Mouse (Mus musculus) limb, embryonic 11.5 days (tissue): ENCODE results near the gene Arhgap10. TPM values are rescaled to one million over a fixed set of nuclear protein-coding genes. Genes with fewer than 3 reads are reported as not detected.

Experiments
- ATAC-seq: fragments of 200-750 bp; cut with Nextera tagmentation; 2 replicates; pipeline ENCODE4 v1.8.0; 2017; ENCODE audit warnings: low read depth; ENCODE audit not compliant: insufficient number of reproducible peaks, low FRiP score, low TSS enrichment
- DNase-seq: peaks from one replicate; pipeline ENCODE4 v3.0.0-alpha.2; 2015; ENCODE audit warnings: low spot score
- H3K27ac ChIP-seq: fragments of 300-500 bp; sonication (generic); replicated peaks from 2 replicates; pipeline ENCODE4 v1.5.1; 2014; ENCODE audit warnings: low read depth, mild to moderate bottlenecking, low read length
- H3K27me3 ChIP-seq: fragments of 300-500 bp; sonication (generic); 2 replicates; pipeline ENCODE4 v1.6.1; 2014; ENCODE audit warnings: mild to moderate bottlenecking, low read length, mixed read lengths; ENCODE audit not compliant: control insufficient read depth, insufficient read depth
- H3K36me3 ChIP-seq: fragments of 300-500 bp; sonication (generic); 2 replicates; pipeline ENCODE4 v1.6.1; 2014; ENCODE audit warnings: mild to moderate bottlenecking, low read length, moderate library complexity, mixed read lengths; ENCODE audit not compliant: control insufficient read depth, insufficient read depth
- H3K4me1 ChIP-seq: fragments of 300-500 bp; sonication (generic); 2 replicates; pipeline ENCODE4 v1.6.1; 2014; ENCODE audit warnings: low read length, mixed read lengths; ENCODE audit not compliant: control insufficient read depth, insufficient read depth
- H3K4me2 ChIP-seq: fragments of 300-500 bp; sonication (generic); 2 replicates; pipeline ENCODE4 v1.6.1; 2014; ENCODE audit warnings: low read depth, mild to moderate bottlenecking, moderate library complexity; ENCODE audit not compliant: severe bottlenecking
- H3K4me3 ChIP-seq: fragments of 300-500 bp; sonication (generic); 2 replicates; pipeline ENCODE4 v1.5.1; 2014; ENCODE audit warnings: low read depth, low read length
- H3K9ac ChIP-seq: fragments of 300-500 bp; sonication (generic); 2 replicates; pipeline ENCODE4 v1.6.1; 2014; ENCODE audit warnings: mild to moderate bottlenecking, low read length
- H3K9me3 ChIP-seq: fragments of 300-500 bp; sonication (generic); 2 replicates; pipeline ENCODE4 v1.6.1; 2016; ENCODE audit warnings: low read length; ENCODE audit not compliant: control insufficient read depth
- WGBS: fragments of 180-500 bp; shearing (Covaris S2); extraction: QIAGEN DNeasy Blood & Tissue Kit; methylation state at CpG from one replicate; pipeline ENCODE4 v1.1.7; 2014; 5-methylcytosine and 5-hydroxymethylcytosine counted together
- polyA plus RNA-seq: library from polyadenylated mRNA; unstranded; fragments of >200 nt; fragmentation: Nextera tagmentation; extraction: Ambion mirVana; gene quantifications from 2 replicates; pipeline ENCODE4 v1.2.1, GENCODE M21; 2014

The Arhgap10 gene
- polyA plus RNA-seq, 1 experiment from 2014 or later, result 37.4 TPM

DNA sequence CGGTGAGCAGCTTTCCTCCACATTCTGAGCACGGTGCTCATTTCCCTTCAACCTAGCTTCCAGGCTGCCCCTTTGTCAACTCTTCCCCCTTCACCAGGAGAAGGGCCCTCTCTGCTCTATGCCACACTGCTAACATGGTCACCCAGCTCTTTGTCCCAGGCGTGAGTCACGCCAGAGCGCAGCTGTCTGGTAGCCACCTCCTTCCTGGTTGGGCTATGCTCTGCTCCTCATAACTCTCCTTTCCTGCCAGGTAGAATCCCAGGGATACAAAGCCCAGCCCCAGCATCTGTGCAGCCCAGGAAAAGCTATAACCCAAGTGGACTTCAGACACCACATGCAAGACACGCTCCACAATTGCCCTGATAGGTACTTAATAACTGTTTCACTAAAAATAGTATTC is 256.5 kb downstream of the Arhgap10 start:
- ATAC-seq (no peak), DNase-seq (no peak)
- Histone ChIP-seq H3K4me1 (no peaks in the 10 kb centered on the region), H3K9me3 (no peaks in the 10 kb centered on the region), H3K4me2 (no peak overlapping the region), H3K27me3 (no peaks in the 10 kb centered on the region), H3K4me3 (no peak overlapping the region), H3K27ac (no peak overlapping the region), H3K36me3 (peaks cover 2% of the 10 kb centered on the region; the same call in 1 of the 2 replicates), H3K9ac (no peak overlapping the region)
- WGBS, result 90% methylated on average over 6 of the region's 6 CpGs

DNA sequence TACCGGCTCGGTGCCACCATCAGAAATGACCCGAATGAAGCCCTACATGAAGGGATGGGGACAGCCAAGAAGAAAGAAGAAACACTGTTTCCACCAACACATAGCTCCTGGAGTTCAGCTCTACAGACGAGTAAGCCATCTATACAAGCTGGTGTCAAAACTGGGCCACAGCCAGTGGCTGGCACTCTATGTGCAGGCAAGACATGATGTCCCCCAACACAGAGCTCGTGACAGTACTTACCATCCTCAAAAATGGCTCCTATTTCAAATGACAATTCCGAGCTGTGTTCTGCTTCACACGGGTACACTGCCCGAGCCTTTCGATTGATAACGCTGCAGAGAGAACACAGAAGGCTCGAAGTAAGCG is 260.7 kb downstream of the Arhgap10 start:
- H3K36me3 ChIP-seq, result peaks cover 2% of the 10 kb centered on the region; the same call in 1 of the 2 replicates
- no peaks in the 10 kb centered on the region for H3K27me3 ChIP-seq
- no peak overlapping the region for H3K4me2 ChIP-seq
- no peaks in the 10 kb centered on the region for H3K9me3 ChIP-seq
- no peak overlapping the region for H3K4me3 ChIP-seq
- no peak for ATAC-seq
- DNase-seq, result no peak
- H3K9ac ChIP-seq, result no peak overlapping the region
- no peak overlapping the region for H3K27ac ChIP-seq
- H3K4me1 ChIP-seq, result no peaks in the 10 kb centered on the region
- WGBS, result 95% methylated on average over 12 of the region's 12 CpGs

DNA sequence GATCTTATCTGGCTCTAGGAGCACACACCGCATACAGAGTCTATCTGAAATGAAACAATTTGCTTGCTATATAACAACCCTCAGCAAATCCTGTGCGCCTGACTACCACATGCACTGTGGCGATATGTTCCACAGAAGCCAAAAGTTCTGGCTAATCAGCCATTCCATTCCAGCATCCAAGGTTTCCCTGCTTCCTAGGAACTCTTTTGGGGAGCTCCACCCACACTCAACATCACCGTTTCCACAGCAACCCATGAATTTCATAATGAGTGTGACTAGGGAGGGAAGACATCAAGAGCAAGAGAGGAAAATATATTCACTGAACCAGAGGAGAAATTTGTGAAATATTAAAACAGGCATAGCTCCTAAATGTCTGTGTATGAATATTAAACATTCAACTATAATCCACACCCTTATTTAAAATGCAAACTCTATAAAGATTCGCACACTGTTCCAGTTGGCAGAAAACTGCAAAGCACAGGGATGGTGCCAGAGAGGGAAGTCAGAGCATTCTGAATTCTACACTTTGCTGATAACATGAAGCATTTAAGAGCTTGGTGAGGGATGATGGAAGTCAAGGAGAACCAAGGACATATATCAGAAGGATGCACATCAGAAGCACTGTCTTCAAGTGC is 261.2 kb downstream of the Arhgap10 start:
- no peak overlapping the region for H3K4me3 ChIP-seq
- H3K9ac ChIP-seq, result no peak overlapping the region
- H3K27ac ChIP-seq, result no peak overlapping the region
- H3K4me1 ChIP-seq, result no peaks in the 10 kb centered on the region
- DNase-seq (no peak), ATAC-seq (no peak)
- H3K4me2 ChIP-seq, result no peak overlapping the region
- H3K36me3 ChIP-seq, result peaks cover 2% of the 10 kb centered on the region; the same call in 1 of the 2 replicates
- no peaks in the 10 kb centered on the region for H3K27me3 ChIP-seq
- H3K9me3 ChIP-seq, result no peaks in the 10 kb centered on the region
- 96% methylated on average over 5 of the region's 5 CpGs for WGBS

DNA sequence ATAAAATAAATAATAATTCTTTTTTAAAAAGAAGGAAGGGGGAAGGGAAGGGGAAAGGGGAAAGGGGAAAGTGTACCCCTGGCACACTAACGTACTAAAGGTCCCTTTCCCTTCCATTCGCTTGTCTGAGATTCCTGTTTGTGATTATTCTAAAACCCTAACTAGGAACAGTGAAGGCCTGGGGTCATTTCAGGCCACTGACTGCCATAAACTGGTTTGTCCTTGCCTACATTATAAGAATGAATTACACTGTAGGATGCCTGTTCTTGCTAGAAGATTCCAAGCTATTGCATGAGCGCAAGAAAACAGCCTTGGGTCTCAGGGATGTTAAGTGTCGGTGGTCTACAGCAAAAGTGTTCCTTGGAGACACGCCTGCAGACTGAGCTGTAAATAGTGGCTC is 263.3 kb downstream of the Arhgap10 start:
- H3K4me3 ChIP-seq, result no peak overlapping the region
- H3K27me3 ChIP-seq, result no peaks in the 10 kb centered on the region
- H3K9ac ChIP-seq, result no peak overlapping the region
- peaks cover 2% of the 10 kb centered on the region; the same call in 1 of the 2 replicates for H3K36me3 ChIP-seq
- no peaks in the 10 kb centered on the region for H3K9me3 ChIP-seq
- DNase-seq (no peak), ATAC-seq (no peak)
- WGBS, result 81% methylated on average over 5 of the region's 5 CpGs
- H3K4me1 ChIP-seq, result no peaks in the 10 kb centered on the region
- no peak overlapping the region for H3K4me2 ChIP-seq
- H3K27ac ChIP-seq, result no peak overlapping the region

DNA sequence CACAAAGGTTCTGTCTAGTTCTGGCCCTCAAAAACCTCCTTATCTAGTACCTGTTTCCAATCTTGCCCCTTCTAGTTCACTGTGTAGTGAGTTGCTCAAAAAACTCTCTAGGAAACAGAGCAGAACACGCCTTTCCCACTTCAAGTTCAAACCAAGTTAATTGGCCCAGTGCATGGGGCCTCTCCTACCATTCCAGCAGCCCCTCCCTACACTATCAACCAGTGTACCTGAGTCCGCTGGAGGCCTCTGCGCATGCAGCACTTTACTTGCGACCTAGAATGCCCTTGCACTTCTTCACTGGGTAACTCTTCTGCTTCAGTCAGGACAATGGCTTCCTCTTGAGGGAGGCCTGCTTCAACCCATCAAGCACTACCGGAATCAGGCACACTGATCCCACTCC is 266.6 kb downstream of the Arhgap10 start:
- no peak for DNase-seq
- no peak for ATAC-seq

DNA sequence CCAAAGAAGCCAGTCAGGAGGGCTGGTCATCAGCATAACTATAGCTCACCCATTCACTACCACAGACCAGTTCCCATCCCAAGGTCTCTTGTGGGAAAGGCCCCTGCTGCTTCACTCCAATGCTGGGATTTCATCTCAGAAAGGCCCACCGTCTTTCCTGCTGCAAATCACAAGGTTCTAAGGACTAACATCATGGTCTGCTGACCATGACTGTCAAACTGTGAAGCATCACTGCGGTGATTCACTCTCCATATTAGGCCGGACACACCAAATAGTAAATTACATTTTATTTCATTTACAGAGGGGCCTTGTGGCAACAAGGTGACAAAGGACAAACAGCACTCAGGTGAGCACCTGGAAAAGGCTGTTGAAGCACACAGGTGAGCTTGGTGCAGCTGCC is 267.7 kb downstream of the Arhgap10 start:
- ATAC-seq (no peak), DNase-seq (no peak)
- no peak overlapping the region for H3K4me2 ChIP-seq
- H3K27me3 ChIP-seq, result no peaks in the 10 kb centered on the region
- no peaks in the 10 kb centered on the region for H3K4me1 ChIP-seq
- WGBS, result 94% methylated on average over 3 of the region's 3 CpGs
- no peaks in the 10 kb centered on the region for H3K36me3 ChIP-seq
- H3K4me3 ChIP-seq, result no peak overlapping the region
- H3K9ac ChIP-seq, result no peak overlapping the region
- no peaks in the 10 kb centered on the region for H3K9me3 ChIP-seq
- H3K27ac ChIP-seq, result no peak overlapping the region

More for the DNA sequence above, 266.6 kb downstream of the Arhgap10 start:
- Histone ChIP-seq H3K4me2 (no peak overlapping the region), H3K9me3 (no peaks in the 10 kb centered on the region), H3K4me3 (no peak overlapping the region), H3K9ac (no peak overlapping the region), H3K27ac (no peak overlapping the region), H3K4me1 (no peaks in the 10 kb centered on the region), H3K36me3 (no peaks in the 10 kb centered on the region), H3K27me3 (no peaks in the 10 kb centered on the region)
- 93% methylated on average over 5 of the region's 5 CpGs for WGBS

DNA sequence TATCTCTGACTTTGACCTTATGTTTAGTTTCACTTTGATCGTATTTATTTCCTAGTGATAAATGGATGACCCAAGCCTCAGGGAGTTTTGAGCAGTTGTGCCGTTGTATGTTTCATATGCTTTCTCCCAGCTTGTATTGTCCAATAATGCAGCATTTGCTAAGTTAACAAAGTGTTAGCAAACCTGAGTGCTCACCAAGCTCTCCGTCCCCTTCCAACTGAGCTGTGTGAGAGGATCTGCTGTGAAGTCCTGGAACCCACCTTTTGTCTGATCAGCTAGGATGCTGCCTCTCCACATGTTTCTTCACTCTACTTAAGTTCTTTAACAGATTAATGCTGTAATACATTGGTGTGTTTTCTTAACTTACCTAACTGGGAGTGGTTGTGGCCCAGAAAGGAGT is 276.4 kb downstream of the Arhgap10 start:
- H3K9me3 ChIP-seq, result no peaks in the 10 kb centered on the region

DNA sequence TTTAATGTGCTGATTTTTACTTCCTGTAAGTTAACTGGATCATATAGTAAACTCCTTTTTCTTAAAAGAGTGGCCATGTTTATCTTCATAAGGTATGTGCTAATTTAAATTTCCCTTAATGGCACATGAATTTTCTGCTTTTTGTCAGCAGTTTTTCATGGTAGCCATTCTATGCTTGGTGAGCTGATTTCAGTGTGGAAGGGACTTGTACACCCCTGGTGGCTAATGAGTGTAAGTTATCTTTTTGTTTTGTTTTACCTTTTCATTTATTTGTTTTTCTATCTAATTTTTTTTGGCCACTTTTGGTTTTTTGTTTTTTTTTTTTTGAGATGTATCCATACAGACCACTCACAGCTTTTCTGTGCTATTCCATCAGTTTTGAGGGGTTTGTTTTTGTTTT is 278.3 kb downstream of the Arhgap10 start:
- DNase-seq (no peak), ATAC-seq (no peak)
- no peak overlapping the region for H3K27ac ChIP-seq
- H3K4me3 ChIP-seq, result no peak overlapping the region
- H3K4me1 ChIP-seq, result no peaks in the 10 kb centered on the region
- H3K27me3 ChIP-seq, result no peaks in the 10 kb centered on the region
- no peak overlapping the region for H3K4me2 ChIP-seq
- H3K9me3 ChIP-seq, result no peaks in the 10 kb centered on the region
- no peak overlapping the region for H3K9ac ChIP-seq
- no peaks in the 10 kb centered on the region for H3K36me3 ChIP-seq

More for the DNA sequence above, 276.4 kb downstream of the Arhgap10 start:
- ATAC-seq (no peak), DNase-seq (no peak)
- Histone ChIP-seq H3K9ac (no peak overlapping the region), H3K4me1 (no peaks in the 10 kb centered on the region), H3K36me3 (no peaks in the 10 kb centered on the region), H3K27me3 (no peaks in the 10 kb centered on the region), H3K27ac (no peak overlapping the region), H3K4me2 (no peak overlapping the region), H3K4me3 (no peak overlapping the region)
- 96% methylated on average over 3 of the region's 3 CpGs for WGBS

DNA sequence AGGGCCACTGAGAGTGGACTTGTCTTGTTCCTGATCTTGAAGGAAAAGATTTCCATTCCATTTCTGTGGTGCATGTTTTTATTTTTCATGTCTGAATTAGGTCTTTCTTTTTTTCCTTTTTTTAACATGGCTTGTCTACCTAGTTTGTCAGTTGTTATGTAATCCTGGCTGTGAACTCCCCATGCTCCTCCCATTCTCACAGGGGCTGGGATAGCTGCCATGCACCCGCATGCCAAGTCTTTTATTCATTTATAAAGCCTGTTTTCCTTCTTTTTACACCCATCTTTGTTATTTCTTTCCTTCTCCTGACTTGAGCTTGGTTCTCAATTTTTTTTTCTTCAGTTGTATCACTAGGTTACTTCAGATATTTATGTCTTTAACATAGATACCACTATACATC is 281.1 kb downstream of the Arhgap10 start:
- Histone ChIP-seq H3K9me3 (no peaks in the 10 kb centered on the region), H3K27ac (no peak overlapping the region), H3K4me3 (no peak overlapping the region), H3K36me3 (no peaks in the 10 kb centered on the region), H3K4me1 (no peaks in the 10 kb centered on the region), H3K9ac (no peak overlapping the region), H3K4me2 (no peak overlapping the region), H3K27me3 (no peaks in the 10 kb centered on the region)
- DNase-seq (no peak), ATAC-seq (no peak)
- WGBS, result 86% methylated on average over 1 of the region's 1 CpGs
